Mouse (Mus musculus): ENCODE measurements around the gene F11r. TPM values are rescaled to one million over a fixed set of nuclear protein-coding genes. Genes with fewer than 3 reads are reported as not detected.

F11r gene
- polyA plus RNA-seq, 1 experiment: 6.6 TPM

- H3K4me3 ChIP-seq (ENCODE audit: insufficient read depth, low read length): no peak overlapping the region
- H3K27ac ChIP-seq (ENCODE audit: insufficient read depth, low read depth, low read length): no peak overlapping the region
- TF ChIP-seq CTCF (IDR thresholded peaks at IDR 0.05; ENCODE audit: low read depth, low read length) (no peak), POLR2A (IDR thresholded peaks at IDR 0.05; ENCODE audit: borderline replicate concordance, low read depth, low read length) (no peak)
- peaks cover 16% of the 10 kb centered on the region for H3K4me1 ChIP-seq (ENCODE audit: control insufficient read depth, insufficient read depth, low read length)
These were observed 2.0 kb upstream of the F11r start for GRCm38 (mm10) chr1:171435288-171435814.

GRCm38 (mm10) chr1:171435974-171436373 is 1.4 kb upstream of the F11r start:
- TF ChIP-seq POLR2A (IDR thresholded peaks at IDR 0.05; ENCODE audit: borderline replicate concordance, low read depth, low read length) (no peak), CTCF (IDR thresholded peaks at IDR 0.05; ENCODE audit: low read depth, low read length) (no peak)
- H3K27ac ChIP-seq (ENCODE audit: insufficient read depth, low read depth, low read length): no peak overlapping the region
- no peak overlapping the region for H3K4me3 ChIP-seq (ENCODE audit: insufficient read depth, low read length)
- H3K4me1 ChIP-seq (ENCODE audit: control insufficient read depth, insufficient read depth, low read length): peaks cover 21% of the 10 kb centered on the region

- TF ChIP-seq POLR2A (IDR thresholded peaks at IDR 0.05; ENCODE audit: borderline replicate concordance, low read depth, low read length): no peak
- no peak for TF ChIP-seq CTCF (IDR thresholded peaks at IDR 0.05; ENCODE audit: low read depth, low read length)
- H3K27ac ChIP-seq (ENCODE audit: insufficient read depth, low read depth, low read length): no peak overlapping the region
- peak overlapping the region; percentile 62 for H3K4me3 ChIP-seq (ENCODE audit: insufficient read depth, low read length)
- peaks cover 36% of the 10 kb centered on the region for H3K4me1 ChIP-seq (ENCODE audit: control insufficient read depth, insufficient read depth, low read length)
These were observed 807 bp downstream of the F11r start for GRCm38 (mm10) chr1:171438014-171438670.

GRCm38 (mm10) chr1:171439072-171439471 is 1.7 kb downstream of the F11r start:
- Histone ChIP-seq H3K4me3 (ENCODE audit: insufficient read depth, low read length) (no peak overlapping the region), H3K27ac (ENCODE audit: insufficient read depth, low read depth, low read length) (no peak overlapping the region), H3K4me1 (ENCODE audit: control insufficient read depth, insufficient read depth, low read length) (peaks cover 36% of the 10 kb centered on the region)
- TF ChIP-seq CTCF (IDR thresholded peaks at IDR 0.05; ENCODE audit: low read depth, low read length): no peak
- no peak for TF ChIP-seq POLR2A (IDR thresholded peaks at IDR 0.05; ENCODE audit: borderline replicate concordance, low read depth, low read length)

- H3K4me1 ChIP-seq (ENCODE audit: control insufficient read depth, insufficient read depth, low read length): peaks cover 36% of the 10 kb centered on the region
- no peak overlapping the region for H3K4me3 ChIP-seq (ENCODE audit: insufficient read depth, low read length)
- no peak overlapping the region for H3K27ac ChIP-seq (ENCODE audit: insufficient read depth, low read depth, low read length)
- TF ChIP-seq POLR2A (IDR thresholded peaks at IDR 0.05; ENCODE audit: borderline replicate concordance, low read depth, low read length): no peak
- no peak for TF ChIP-seq CTCF (IDR thresholded peaks at IDR 0.05; ENCODE audit: low read depth, low read length)
These were observed 2.8 kb downstream of the F11r start for GRCm38 (mm10) chr1:171440025-171440725.

GRCm38 (mm10) chr1:171441466-171442412 is 4.4 kb downstream of the F11r start:
- TF ChIP-seq POLR2A (IDR thresholded peaks at IDR 0.05; ENCODE audit: borderline replicate concordance, low read depth, low read length) (no peak), CTCF (IDR thresholded peaks at IDR 0.05; ENCODE audit: low read depth, low read length) (no peak)
- Histone ChIP-seq H3K27ac (ENCODE audit: insufficient read depth, low read depth, low read length) (0 out of 2 replicates have a peak overlapping the region, but pooled peaks have one; percentile 8), H3K4me3 (ENCODE audit: insufficient read depth, low read length) (peak overlapping the region; percentile 25), H3K4me1 (ENCODE audit: control insufficient read depth, insufficient read depth, low read length) (peaks cover 36% of the 10 kb centered on the region)

GRCm38 (mm10) chr1:171442413-171442760 is 5.1 kb downstream of the F11r start:
- peak overlapping the region; percentile 25 for H3K4me3 ChIP-seq (ENCODE audit: insufficient read depth, low read length)
- H3K4me1 ChIP-seq (ENCODE audit: control insufficient read depth, insufficient read depth, low read length): peaks cover 36% of the 10 kb centered on the region
- no peak for TF ChIP-seq POLR2A (IDR thresholded peaks at IDR 0.05; ENCODE audit: borderline replicate concordance, low read depth, low read length)
- TF ChIP-seq CTCF (IDR thresholded peaks at IDR 0.05; ENCODE audit: low read depth, low read length): no peak
- H3K27ac ChIP-seq (ENCODE audit: insufficient read depth, low read depth, low read length): 0 out of 2 replicates have a peak overlapping the region, but pooled peaks have one; percentile 8

GRCm38 (mm10) chr1:171445050-171445449 is 7.7 kb downstream of the F11r start:
- H3K4me1 ChIP-seq (ENCODE audit: control insufficient read depth, insufficient read depth, low read length): peaks cover 23% of the 10 kb centered on the region
- TF ChIP-seq POLR2A (IDR thresholded peaks at IDR 0.05; ENCODE audit: borderline replicate concordance, low read depth, low read length) (no peak), CTCF (IDR thresholded peaks at IDR 0.05; ENCODE audit: low read depth, low read length) (no peak)
- H3K27ac ChIP-seq (ENCODE audit: insufficient read depth, low read depth, low read length): no peak overlapping the region
- H3K4me3 ChIP-seq (ENCODE audit: insufficient read depth, low read length): no peak overlapping the region

GRCm38 (mm10) chr1:171446854-171447253 is 9.5 kb downstream of the F11r start:
- no peak overlapping the region for H3K4me3 ChIP-seq (ENCODE audit: insufficient read depth, low read length)
- TF ChIP-seq CTCF (IDR thresholded peaks at IDR 0.05; ENCODE audit: low read depth, low read length) (no peak), POLR2A (IDR thresholded peaks at IDR 0.05; ENCODE audit: borderline replicate concordance, low read depth, low read length) (no peak)
- peaks cover 16% of the 10 kb centered on the region for H3K4me1 ChIP-seq (ENCODE audit: control insufficient read depth, insufficient read depth, low read length)
- no peak overlapping the region for H3K27ac ChIP-seq (ENCODE audit: insufficient read depth, low read depth, low read length)

Data from bone marrow macrophage, adult 2 months (primary cell).